Mouse (Mus musculus) megakaryocyte, embryonic 14.5 days (primary cell): ENCODE results near the gene Aptx.

ENCODE experiments used
- FLI1 ChIP-seq: IDR thresholded peaks from 2 replicates; pipeline ENCODE4 v1.6.1; 2012; ENCODE audit warnings: low read length, inconsistent platforms, mixed read lengths
- GATA1 ChIP-seq: IDR thresholded peaks from 3 replicates; pipeline ENCODE4 v1.6.1; 2012; ENCODE audit warnings: mixed read lengths, low read length, inconsistent platforms, borderline replicate concordance

DNA sequence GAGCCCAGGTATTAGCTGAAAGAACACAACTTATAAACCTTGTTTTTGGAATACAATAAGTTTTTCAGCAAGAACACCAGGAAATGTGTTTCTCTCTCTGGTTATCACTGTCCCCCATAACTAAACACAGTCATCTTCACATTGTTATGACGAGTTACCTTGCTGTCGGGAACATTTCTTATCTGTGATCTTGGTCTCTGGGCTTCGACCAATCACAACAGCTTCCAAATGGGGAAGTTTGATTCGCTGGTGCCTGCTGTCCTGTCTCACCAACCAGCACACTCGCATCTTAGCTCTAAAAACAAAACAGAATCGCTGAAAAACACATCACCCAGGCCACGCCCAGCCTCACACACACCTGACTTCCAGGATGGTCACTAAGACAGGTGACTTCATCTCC is 5.9 kb downstream of the Aptx start:
- TF ChIP-seq GATA1: no peak
- TF ChIP-seq FLI1: no peak
